Mouse (Mus musculus) cerebellum, adult 2 months (tissue): Measurements from ENCODE around the gene Dock1. TPM values are rescaled to one million over a fixed set of nuclear protein-coding genes. Genes with fewer than 3 reads are reported as not detected.

Source experiments
- DNase-seq, 2 experiments: peaks; one replicate each; pipeline ENCODE4 v3.0.0; 2021
- H3K27ac ChIP-seq: fragments of 200-500 bp; 2 replicates; pipeline ENCODE4 v1.5.1; 2012; ENCODE audit warnings: low read length, control low read depth, inconsistent platforms; ENCODE audit not compliant: insufficient read depth
- H3K27me3 ChIP-seq: fragments of 200-500 bp; 2 replicates; pipeline ENCODE4 v1.6.1; 2012; ENCODE audit warnings: inconsistent platforms, mild to moderate bottlenecking, low read length, moderate library complexity; ENCODE audit not compliant: control insufficient read depth, insufficient read depth
- H3K4me1 ChIP-seq: fragments of 200-500 bp; 2 replicates; pipeline ENCODE4 v1.6.1; 2011; ENCODE audit warnings: low read length; ENCODE audit not compliant: control insufficient read depth, insufficient read depth
- H3K4me3 ChIP-seq: fragments of 200-500 bp; replicated peaks from 2 replicates; pipeline ENCODE3; 2011; ENCODE audit warnings: mild to moderate bottlenecking, low read depth, low read length, control low read depth; ENCODE audit not compliant: insufficient read depth
- CTCF ChIP-seq: fragments of 200-500 bp; IDR thresholded peaks from 2 replicates; pipeline ENCODE4 v1.5.1; 2011; ENCODE audit warnings: low read depth, mild to moderate bottlenecking, control low read depth, low read length, moderate library complexity, borderline replicate concordance; ENCODE audit not compliant: insufficient read depth
- POLR2A ChIP-seq: fragments of 200-500 bp; IDR thresholded peaks from 2 replicates; pipeline ENCODE4 v1.6.1; 2011; ENCODE audit warnings: low read length, control low read depth, borderline replicate concordance; ENCODE audit not compliant: insufficient read depth
- WGBS: fragments of 180-500 bp; shearing (Covaris S2); methylation state at CpG from one replicate; pipeline ENCODE4 v1.1.7; 2018; 5-methylcytosine and 5-hydroxymethylcytosine counted together
- polyA plus RNA-seq: library from polyadenylated mRNA; depleted of rRNA; stranded (reverse); fragments of >200 nt; gene quantifications from 2 replicates; pipeline ENCODE4 v1.2.3, GENCODE M21; 2012

Gene Dock1
- polyA plus RNA-seq, 1 experiment, result 16.9 TPM

DNA sequence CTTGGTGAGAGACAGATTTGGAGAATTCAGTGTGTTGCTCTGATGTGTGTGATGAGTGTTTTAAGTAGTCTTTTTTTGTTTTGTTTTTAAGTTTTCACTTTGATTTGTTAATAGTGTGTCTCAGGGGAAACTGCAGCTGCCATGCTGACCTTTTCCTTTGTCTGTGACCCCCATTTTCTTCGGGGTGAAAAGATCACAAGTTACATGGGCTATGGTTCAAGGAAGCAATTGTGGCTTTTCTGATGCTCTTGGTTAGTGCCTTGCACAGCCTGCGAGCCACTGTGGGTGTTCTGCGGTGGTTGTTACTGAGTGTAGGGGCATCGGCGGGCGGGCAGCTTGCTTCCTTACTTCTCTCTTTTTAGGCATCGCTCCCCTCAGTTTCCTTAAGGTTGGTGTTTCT, 54.4 kb downstream of the Dock1 start:
- DNase-seq, result no peak
- TF ChIP-seq CTCF, result no peak
- no peak for TF ChIP-seq POLR2A
- Histone ChIP-seq H3K27me3 (no peaks in the 10 kb centered on the region; the same call in 1 of the 2 replicates), H3K4me3 (no peak overlapping the region), H3K4me1 (no peaks in the 10 kb centered on the region), H3K27ac (no peak overlapping the region)
- WGBS, result 19% methylated on average over 7 of the region's 7 CpGs

DNA sequence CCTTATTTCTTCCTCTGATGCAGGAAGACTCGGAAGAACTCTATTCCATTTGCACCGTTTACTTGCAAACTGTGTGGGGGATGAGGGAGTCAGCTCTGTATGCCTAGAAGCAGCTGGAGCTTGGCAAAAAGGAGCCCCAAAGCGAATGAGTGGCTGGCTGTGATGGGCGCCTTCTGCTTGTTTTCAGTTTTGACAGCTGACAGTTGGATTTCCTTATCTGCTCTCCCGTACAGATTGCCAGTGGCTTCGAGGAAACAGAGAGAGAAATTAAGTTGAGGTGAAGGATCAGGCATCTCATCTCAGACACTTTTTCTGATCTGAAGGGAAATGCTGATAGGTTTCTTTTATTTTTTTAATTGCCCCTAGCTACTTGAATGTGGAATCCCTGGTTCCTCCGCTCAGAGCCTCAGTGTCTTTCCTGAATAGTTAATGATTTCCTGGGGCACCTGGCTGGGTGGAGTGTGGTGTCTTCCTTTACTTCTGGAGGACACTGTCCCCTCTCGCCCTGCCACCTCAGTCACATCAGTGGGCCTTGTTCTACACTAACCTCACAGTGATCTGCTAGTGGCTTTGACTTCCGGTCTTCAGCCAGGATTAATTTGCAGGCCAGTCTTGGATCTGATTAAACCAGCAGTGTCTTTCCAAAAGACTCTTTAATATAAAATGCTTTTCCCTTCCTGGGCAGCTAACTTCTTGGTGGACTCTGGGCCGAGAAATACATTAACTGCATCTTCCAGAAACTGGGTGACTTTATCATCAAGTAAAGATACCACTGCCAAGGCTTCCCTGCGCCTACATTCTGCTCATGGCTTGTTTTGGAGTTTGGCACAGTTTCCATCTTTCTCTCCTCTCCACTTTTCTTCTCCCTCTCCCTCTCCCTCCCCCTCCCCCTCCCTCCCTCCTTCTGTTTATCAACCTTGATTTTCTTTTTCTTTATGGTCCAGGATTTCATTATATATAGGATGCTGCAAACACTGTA, 55.4 kb downstream of the Dock1 start:
- Histone ChIP-seq H3K27me3 (no peaks in the 10 kb centered on the region; the same call in 1 of the 2 replicates), H3K4me1 (no peaks in the 10 kb centered on the region), H3K4me3 (no peak overlapping the region), H3K27ac (no peak overlapping the region)
- 25% methylated on average over 11 of the region's 11 CpGs for WGBS
- TF ChIP-seq POLR2A (no peak), CTCF (no peak)
- no peak for DNase-seq

DNA sequence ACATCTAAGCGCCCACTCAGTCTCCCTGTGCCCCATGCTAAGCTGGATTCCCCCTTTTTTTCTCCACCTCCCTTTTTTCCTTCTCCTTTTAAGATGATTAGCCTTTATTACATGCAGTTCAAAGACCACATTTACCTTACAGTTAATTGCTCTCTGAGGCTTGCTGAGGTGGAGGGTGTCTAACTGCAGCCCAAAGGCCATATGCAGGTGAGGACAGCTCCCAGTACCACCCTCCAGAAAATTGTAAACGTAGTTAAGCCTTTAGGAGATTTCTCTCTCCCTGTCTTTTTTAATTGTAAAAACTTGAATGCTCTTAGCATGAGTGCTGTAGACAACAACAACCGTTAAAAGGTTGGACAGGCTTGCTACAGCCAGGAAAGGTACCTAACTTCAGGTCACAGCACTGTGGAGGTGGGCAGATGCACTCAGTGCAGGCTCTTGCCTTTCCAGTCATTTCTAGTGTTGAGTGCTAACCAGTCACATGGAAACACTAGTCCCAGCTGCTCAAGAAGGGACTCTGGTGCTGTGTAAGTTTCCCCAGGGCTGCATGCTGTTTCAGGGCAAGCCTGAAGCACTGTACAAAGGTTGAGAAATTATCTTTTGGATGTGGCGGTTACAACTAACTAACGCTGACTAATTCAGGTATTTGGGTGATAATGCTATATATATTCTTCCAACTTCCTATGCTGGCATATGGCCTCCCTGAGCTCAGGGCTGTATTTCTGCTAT, 56.2 kb downstream of the Dock1 start:
- Histone ChIP-seq H3K4me3 (no peak overlapping the region), H3K27ac (no peak overlapping the region), H3K27me3 (no peaks in the 10 kb centered on the region; the same call in 1 of the 2 replicates), H3K4me1 (no peaks in the 10 kb centered on the region)
- no peak for TF ChIP-seq POLR2A
- no peak for TF ChIP-seq CTCF
- no peak for DNase-seq
- 94% methylated on average over 5 of the region's 5 CpGs for WGBS

DNA sequence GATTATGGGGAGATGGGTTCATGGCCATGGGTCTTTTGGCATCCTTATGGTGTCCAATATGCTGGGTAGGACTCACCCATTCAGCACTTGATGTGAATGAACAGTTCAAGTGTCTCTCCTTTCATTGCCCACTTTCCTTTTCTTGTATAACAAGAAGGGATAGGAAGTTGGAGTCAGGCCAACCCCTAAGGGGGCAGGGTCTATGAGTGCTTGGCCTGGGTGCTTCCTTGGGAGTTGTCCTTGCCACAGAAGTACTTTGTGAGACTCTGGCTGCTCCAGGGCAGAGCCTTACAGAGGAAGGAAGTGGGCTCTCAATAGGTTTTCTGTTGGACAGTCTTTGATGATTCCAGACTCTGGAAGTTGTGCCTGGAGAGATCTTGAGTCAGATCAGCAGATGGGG, 58.9 kb downstream of the Dock1 start:
- Histone ChIP-seq H3K27ac (no peak overlapping the region), H3K4me1 (no peaks in the 10 kb centered on the region), H3K27me3 (no peaks in the 10 kb centered on the region; the same call in 1 of the 2 replicates), H3K4me3 (no peak overlapping the region)
- DNase-seq, result no peak
- TF ChIP-seq CTCF, result no peak
- no peak for TF ChIP-seq POLR2A

DNA sequence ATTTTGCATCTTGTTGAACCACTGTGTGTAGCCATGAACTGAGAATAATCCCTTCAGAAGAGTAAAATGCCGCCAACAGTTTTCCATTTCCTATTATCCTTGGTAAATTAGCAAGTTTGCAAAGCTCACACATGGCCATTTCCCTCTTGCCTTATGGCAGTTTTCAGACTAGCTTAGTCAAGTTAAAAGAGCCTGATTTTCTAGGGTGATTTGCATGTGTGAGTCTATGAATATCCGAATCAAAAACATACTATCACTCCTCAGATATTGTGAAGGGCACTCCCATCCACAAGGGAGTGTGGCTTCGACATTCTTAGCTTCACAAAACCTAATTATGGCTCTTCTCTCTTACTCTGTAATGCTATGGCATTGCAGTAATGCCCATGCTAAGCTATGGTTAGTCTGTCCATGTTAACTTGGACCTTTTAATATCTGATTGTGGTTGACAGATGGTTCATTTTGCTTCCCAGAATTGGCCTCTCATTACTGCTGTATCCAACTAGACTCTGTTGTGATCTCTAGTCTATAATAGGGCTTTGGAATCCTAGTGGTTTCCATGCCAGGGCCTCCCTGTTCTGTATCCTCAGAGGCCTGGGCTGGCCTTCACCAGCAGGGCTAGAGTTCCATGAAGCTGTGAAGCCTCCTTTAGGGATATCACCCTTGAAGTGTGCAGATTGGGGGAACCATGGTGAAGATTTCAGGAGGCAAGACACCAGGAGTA, 60.1 kb downstream of the Dock1 start:
- no peaks in the 10 kb centered on the region for H3K4me1 ChIP-seq
- TF ChIP-seq CTCF (no peak), POLR2A (no peak)
- WGBS, result 94% methylated on average over 3 of the region's 3 CpGs
- no peak overlapping the region for H3K27ac ChIP-seq
- no peaks in the 10 kb centered on the region for H3K27me3 ChIP-seq
- DNase-seq, result no peak
- H3K4me3 ChIP-seq, result no peak overlapping the region

DNA sequence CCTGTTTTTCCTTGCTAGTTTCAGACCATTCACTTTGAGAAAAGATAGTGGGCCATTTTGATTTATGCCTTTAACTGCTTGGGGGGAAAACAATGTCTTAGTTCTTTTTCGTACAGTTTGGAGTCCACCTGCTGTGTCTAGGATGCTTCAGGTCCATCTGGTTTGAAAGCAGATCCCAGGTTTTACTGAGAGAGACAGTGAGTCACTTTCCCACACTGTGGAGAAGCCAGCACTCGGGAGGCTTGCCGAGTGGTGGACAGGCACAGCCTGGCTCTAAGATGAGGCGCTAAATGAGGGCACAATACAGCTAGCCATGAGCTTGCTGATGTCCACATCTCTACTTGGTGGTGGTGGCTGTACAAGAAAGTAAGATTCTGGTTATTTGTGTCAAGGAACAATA, 76.6 kb downstream of the Dock1 start:
- no peaks in the 10 kb centered on the region for H3K4me1 ChIP-seq
- DNase-seq, result no peak
- TF ChIP-seq CTCF, result no peak
- TF ChIP-seq POLR2A, result no peak
- 85% methylated on average over 4 of the region's 4 CpGs for WGBS
- no peak overlapping the region for H3K4me3 ChIP-seq
- H3K27ac ChIP-seq, result no peak overlapping the region
- H3K27me3 ChIP-seq, result no peaks in the 10 kb centered on the region

DNA sequence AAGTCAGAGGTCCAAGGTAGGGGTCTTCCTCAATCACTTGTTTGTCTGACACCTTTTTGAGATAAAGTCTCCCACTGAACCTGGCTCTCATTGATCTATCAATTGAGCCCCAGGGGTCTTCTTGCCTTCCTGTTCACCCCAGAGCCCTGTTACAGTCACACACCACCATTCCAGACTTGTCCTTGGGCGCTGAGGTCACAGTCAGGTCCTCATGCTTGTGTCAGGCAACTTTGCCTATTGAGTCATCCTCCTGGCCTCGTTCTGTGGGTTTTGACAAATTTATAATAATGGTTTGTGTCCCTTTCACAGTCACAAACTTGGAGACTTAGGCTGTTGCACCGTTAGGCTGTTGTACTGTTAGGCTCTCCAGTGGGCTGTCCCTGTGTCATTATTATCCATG, 77.9 kb downstream of the Dock1 start:
- Histone ChIP-seq H3K27ac (no peak overlapping the region), H3K4me1 (no peaks in the 10 kb centered on the region), H3K4me3 (no peak overlapping the region), H3K27me3 (no peaks in the 10 kb centered on the region)
- DNase-seq, result no peak
- no peak for TF ChIP-seq POLR2A
- no peak for TF ChIP-seq CTCF
- 96% methylated on average over 3 of the region's 3 CpGs for WGBS

DNA sequence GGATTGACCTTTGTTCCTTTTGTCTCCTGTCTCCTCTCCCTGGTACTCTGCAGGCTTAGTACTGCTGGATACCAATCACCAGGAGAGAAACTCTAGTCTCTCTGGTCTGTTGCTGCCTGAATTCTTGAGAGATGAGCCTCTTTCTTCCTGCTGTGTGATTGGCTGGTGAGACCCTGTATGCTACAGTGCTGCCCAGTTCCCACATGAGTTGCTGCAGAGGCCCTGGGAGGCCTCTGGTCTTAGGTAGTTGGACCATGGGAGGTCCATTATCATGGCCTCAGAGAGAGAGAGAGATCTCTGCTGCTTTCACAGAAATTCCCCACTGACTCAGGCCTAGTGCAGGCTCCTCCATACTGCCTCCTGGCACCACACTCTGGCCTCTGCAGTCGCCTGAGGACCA, 79.2 kb downstream of the Dock1 start:
- TF ChIP-seq POLR2A (no peak), CTCF (no peak)
- Histone ChIP-seq H3K27ac (no peak overlapping the region), H3K4me1 (no peaks in the 10 kb centered on the region), H3K4me3 (no peak overlapping the region), H3K27me3 (no peaks in the 10 kb centered on the region)
- no peak for DNase-seq
- 91% methylated on average over 1 of the region's 1 CpGs for WGBS
